Mouse (Mus musculus): ENCODE results near the gene Kdr.

DNA sequence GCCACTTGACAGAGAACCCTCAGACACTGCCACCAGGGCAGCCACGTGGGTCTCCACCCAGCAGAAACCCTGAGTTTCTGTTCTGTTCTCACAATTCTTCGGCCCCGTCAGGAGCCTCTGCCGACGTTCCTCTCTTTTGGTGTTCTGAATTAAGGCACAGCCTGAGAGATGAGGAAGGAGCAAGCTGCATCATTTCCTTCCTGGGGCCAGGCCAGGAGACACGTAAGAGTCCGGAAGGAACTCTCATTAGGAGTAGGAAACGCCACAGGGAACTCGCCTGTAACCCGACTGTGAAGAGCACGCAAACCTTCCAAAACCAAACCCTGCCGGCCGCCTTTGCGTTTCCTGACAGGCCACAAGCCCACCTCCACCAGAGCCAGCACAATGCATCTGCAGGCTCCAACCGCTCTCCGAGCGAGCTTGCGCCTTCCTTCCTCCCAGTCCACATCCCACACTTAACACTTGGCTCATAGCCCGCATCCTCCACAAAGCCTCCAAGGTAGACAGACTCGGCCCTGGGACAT is 44.7 kb downstream of the Kdr start:
- TF ChIP-seq CTCF (IDR thresholded peaks at IDR 0.05) = no peak; the same call in 1 of the 2 replicates
- TF ChIP-seq EP300 (IDR thresholded peaks at IDR 0.05) = peak; percentile 95
